Mouse (Mus musculus): ENCODE results near the gene Hivep3. TPM values are rescaled to one million over a fixed set of nuclear protein-coding genes. Genes with fewer than 3 reads are reported as not detected.

Hivep3 gene
- polyA plus RNA-seq, 1 experiment = 40.0 TPM

DNA sequence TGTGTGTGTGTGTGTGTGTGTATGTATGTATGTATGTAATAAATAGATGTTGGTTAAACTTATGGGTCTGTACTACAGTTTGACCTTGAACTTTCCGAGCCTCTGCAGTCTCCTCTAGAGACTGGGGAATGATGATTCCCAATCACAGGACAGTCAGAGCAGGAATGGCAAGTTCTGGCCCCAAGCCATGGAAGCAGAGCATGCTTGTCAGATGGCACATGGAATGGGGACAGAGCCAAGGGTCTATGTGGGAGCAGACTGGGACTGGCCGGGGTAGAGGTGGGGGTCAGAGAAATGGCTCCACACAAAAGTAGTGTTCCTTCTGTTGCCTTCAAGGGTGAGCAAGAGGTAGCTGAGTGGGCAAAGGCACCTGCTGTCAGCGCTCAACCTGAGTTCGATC lies 434.8 kb downstream of the Hivep3 start:
- Histone ChIP-seq H3K27me3 (ENCODE audit: control insufficient read depth, insufficient read depth, low read length) (no peaks in the 10 kb centered on the region), H3K4me3 (ENCODE audit: control insufficient read depth, insufficient read depth, low read length) (no peak overlapping the region), H3K36me3 (ENCODE audit: control insufficient read depth, insufficient read depth, low read length) (no peaks in the 10 kb centered on the region), H3K4me1 (replicated peaks; ENCODE audit: control insufficient read depth, insufficient read depth, low read length) (no peaks in the 10 kb centered on the region), H3K27ac (ENCODE audit: control insufficient read depth, insufficient read depth, low read length) (no peak overlapping the region)
- TF ChIP-seq POLR2A (IDR thresholded peaks at IDR 0.05; ENCODE audit: control insufficient read depth, extremely low read depth, insufficient read depth, low read length, poor library complexity) (no peak), CTCF (IDR thresholded peaks at IDR 0.05; ENCODE audit: borderline replicate concordance, control insufficient read depth, extremely low read depth, insufficient read depth, low read length, poor library complexity) (no peak)
- DNase-seq = no peak
- 96% methylated on average over 4 of the region's 4 CpGs for WGBS

DNA sequence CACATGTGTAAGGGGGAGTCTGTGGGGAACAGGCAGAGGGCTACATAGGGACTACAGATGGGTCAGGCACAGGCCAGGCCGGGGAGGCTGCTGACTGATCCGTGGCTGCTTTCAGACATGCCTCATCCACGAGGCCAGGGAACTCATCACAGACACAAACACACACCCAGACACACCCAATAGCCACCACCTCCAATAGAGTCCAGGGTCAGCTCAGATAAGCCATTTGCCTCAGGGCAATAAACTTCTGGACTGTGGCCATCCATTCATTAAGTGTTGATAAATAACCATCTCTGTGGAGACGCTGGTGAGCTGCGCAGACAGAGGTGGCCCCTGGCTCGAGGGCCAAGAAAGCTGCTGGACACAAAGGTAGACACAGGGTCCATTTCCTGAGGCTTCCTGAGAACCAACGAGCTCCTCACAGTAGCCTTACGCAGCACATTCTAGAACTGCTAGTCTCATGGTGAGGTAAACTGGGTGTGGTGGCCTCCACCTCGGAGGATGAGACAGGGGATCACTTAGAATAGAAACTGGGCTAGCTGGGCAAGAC lies 436.9 kb downstream of the Hivep3 start:
- H3K4me1 ChIP-seq (replicated peaks; ENCODE audit: control insufficient read depth, insufficient read depth, low read length) = no peaks in the 10 kb centered on the region
- H3K36me3 ChIP-seq (ENCODE audit: control insufficient read depth, insufficient read depth, low read length) = no peaks in the 10 kb centered on the region
- no peak for DNase-seq
- no peak overlapping the region for H3K27ac ChIP-seq (ENCODE audit: control insufficient read depth, insufficient read depth, low read length)
- H3K4me3 ChIP-seq (ENCODE audit: control insufficient read depth, insufficient read depth, low read length) = no peak overlapping the region
- H3K27me3 ChIP-seq (ENCODE audit: control insufficient read depth, insufficient read depth, low read length) = no peaks in the 10 kb centered on the region
- TF ChIP-seq CTCF (IDR thresholded peaks at IDR 0.05; ENCODE audit: borderline replicate concordance, control insufficient read depth, extremely low read depth, insufficient read depth, low read length, poor library complexity) = no peak
- TF ChIP-seq POLR2A (IDR thresholded peaks at IDR 0.05; ENCODE audit: control insufficient read depth, extremely low read depth, insufficient read depth, low read length, poor library complexity) = no peak
- WGBS = 73% methylated on average over 9 of the region's 9 CpGs

DNA sequence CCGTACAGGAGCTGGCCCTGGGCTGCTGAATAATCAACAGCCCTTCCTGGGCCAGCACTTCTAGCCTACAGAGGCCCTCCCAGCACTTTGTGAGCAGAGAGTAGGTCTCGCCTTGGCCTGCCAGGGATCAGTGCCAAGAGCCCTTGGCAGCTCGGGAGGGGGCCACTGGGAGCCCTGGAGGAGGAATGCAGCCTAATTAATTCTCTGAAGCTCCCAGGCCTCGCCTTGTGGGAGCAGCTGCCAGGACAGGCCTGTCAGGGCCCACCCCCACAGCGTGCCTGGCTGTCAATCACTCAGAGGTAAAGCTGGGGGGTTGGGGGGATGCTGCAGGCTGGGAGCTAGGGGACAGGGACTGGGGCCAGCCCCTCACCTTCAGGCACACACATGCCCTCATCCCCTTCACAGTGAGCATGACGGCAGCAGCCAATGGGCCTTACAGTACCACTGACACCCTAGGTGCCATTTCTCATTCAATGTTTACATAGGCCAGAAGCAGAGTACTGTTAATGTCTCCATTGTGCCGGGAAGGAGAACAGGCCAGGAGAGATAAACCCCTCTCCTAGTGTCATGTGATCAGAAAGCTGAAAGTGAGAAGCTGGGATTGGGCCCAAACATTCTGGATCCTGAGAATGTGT lies 438.6 kb downstream of the Hivep3 start:
- Histone ChIP-seq H3K27me3 (ENCODE audit: control insufficient read depth, insufficient read depth, low read length) (no peaks in the 10 kb centered on the region), H3K36me3 (ENCODE audit: control insufficient read depth, insufficient read depth, low read length) (no peaks in the 10 kb centered on the region), H3K4me3 (ENCODE audit: control insufficient read depth, insufficient read depth, low read length) (no peak overlapping the region), H3K4me1 (replicated peaks; ENCODE audit: control insufficient read depth, insufficient read depth, low read length) (no peaks in the 10 kb centered on the region), H3K27ac (ENCODE audit: control insufficient read depth, insufficient read depth, low read length) (no peak overlapping the region)
- 78% methylated on average over 7 of the region's 7 CpGs for WGBS
- no peak for TF ChIP-seq POLR2A (IDR thresholded peaks at IDR 0.05; ENCODE audit: control insufficient read depth, extremely low read depth, insufficient read depth, low read length, poor library complexity)
- no peak for TF ChIP-seq CTCF (IDR thresholded peaks at IDR 0.05; ENCODE audit: borderline replicate concordance, control insufficient read depth, extremely low read depth, insufficient read depth, low read length, poor library complexity)
- DNase-seq = no peak

DNA sequence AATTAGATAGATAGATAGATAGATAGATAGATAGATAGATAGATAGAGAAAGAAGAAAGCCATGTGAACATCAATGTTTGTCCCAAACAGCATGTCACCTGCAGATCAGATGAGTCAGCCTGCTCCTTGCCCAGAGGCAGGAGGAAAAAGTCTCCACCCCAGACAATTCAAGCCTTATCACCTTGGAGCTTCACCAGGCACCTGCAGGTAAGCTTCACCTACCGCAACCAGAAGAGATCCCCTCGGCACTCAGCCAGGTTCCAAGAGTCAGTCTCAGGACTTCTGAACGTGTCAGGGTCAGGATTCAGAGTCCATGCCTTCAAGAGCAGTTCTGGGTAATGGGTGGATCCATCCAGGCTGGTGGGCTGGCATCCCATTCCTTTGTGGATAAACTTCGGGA lies 445.5 kb downstream of the Hivep3 start:
- H3K27ac ChIP-seq (ENCODE audit: control insufficient read depth, insufficient read depth, low read length) = no peak overlapping the region
- 79% methylated on average over 4 of the region's 4 CpGs for whole genome bisulfite sequencing
- DNase-seq = no peak
- no peak overlapping the region for H3K4me3 ChIP-seq (ENCODE audit: control insufficient read depth, insufficient read depth, low read length)
- no peak for TF ChIP-seq POLR2A (IDR thresholded peaks at IDR 0.05; ENCODE audit: control insufficient read depth, extremely low read depth, insufficient read depth, low read length, poor library complexity)
- no peak for TF ChIP-seq CTCF (IDR thresholded peaks at IDR 0.05; ENCODE audit: borderline replicate concordance, control insufficient read depth, extremely low read depth, insufficient read depth, low read length, poor library complexity)
- H3K4me1 ChIP-seq (replicated peaks; ENCODE audit: control insufficient read depth, insufficient read depth, low read length) = no peaks in the 10 kb centered on the region
- no peaks in the 10 kb centered on the region for H3K27me3 ChIP-seq (ENCODE audit: control insufficient read depth, insufficient read depth, low read length)
- no peaks in the 10 kb centered on the region for H3K36me3 ChIP-seq (ENCODE audit: control insufficient read depth, insufficient read depth, low read length)

DNA sequence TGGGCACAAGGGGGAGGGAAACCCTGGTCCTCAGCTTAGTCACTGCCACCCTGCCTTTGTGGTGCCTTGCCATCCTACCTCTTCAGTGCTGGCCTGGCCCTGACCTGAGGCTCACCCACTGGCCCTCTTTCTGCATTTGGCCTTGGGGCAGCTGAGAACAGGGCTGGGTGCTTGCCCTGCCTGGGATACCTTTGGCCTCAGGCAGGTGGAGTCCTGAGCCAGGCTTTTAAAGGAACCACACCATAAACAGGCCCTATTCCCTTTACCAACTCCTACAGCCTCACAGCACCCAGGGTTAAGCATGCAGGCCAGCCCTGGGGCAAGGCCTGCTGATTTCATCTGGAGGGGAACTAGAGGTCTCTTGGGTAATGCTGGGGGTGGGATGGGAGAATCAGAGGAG lies 447.0 kb downstream of the Hivep3 start:
- H3K36me3 ChIP-seq (ENCODE audit: control insufficient read depth, insufficient read depth, low read length) = no peaks in the 10 kb centered on the region
- TF ChIP-seq CTCF (IDR thresholded peaks at IDR 0.05; ENCODE audit: borderline replicate concordance, control insufficient read depth, extremely low read depth, insufficient read depth, low read length, poor library complexity) (no peak), POLR2A (IDR thresholded peaks at IDR 0.05; ENCODE audit: control insufficient read depth, extremely low read depth, insufficient read depth, low read length, poor library complexity) (no peak)
- DNase-seq = no peak
- H3K27ac ChIP-seq (ENCODE audit: control insufficient read depth, insufficient read depth, low read length) = no peak overlapping the region
- H3K4me1 ChIP-seq (replicated peaks; ENCODE audit: control insufficient read depth, insufficient read depth, low read length) = no peaks in the 10 kb centered on the region
- H3K4me3 ChIP-seq (ENCODE audit: control insufficient read depth, insufficient read depth, low read length) = no peak overlapping the region
- H3K27me3 ChIP-seq (ENCODE audit: control insufficient read depth, insufficient read depth, low read length) = no peaks in the 10 kb centered on the region

DNA sequence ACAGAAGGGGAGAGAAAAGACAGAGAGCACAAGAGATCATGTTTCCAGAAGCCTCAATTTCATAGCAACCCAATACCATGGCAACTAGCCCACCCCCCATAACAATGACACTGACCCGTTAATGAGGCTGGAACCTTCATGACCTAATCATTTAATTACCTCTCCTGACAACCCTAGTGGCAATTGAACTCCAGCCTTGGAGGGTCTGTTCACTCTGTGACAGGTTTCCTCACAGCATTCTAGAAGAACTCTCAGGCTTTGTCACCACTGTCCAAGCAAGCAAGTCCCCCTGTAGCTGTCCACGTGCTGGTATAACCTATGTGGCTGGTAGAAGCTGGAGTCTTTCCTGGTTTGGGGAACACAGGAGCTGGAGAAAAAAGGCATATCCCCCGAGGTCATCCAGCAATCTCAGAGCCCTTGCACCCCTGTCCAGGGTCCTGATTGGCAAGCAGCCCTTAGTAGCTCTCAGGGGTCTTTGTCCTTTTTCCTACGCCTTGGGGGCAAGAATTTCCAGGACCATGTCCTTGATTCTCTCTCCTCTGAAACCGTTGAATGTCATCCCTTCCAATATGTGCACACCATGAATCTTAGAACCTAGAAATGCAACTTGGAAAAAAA lies 450.9 kb downstream of the Hivep3 start:
- WGBS = 27% methylated on average over 5 of the region's 5 CpGs

More for the DNA sequence above, 450.9 kb downstream of the Hivep3 start:
- Histone ChIP-seq H3K36me3 (ENCODE audit: control insufficient read depth, insufficient read depth, low read length) (no peaks in the 10 kb centered on the region), H3K27ac (ENCODE audit: control insufficient read depth, insufficient read depth, low read length) (no peak overlapping the region), H3K4me1 (replicated peaks; ENCODE audit: control insufficient read depth, insufficient read depth, low read length) (no peaks in the 10 kb centered on the region), H3K4me3 (ENCODE audit: control insufficient read depth, insufficient read depth, low read length) (no peak overlapping the region), H3K27me3 (ENCODE audit: control insufficient read depth, insufficient read depth, low read length) (no peaks in the 10 kb centered on the region)
- DNase-seq = no peak
- TF ChIP-seq POLR2A (IDR thresholded peaks at IDR 0.05; ENCODE audit: control insufficient read depth, extremely low read depth, insufficient read depth, low read length, poor library complexity) (no peak), CTCF (IDR thresholded peaks at IDR 0.05; ENCODE audit: borderline replicate concordance, control insufficient read depth, extremely low read depth, insufficient read depth, low read length, poor library complexity) (no peak)

All from thymus, adult 2 months (tissue).